In genomic region chr14:19705649-19706048, GRCm38 (mm10) we compare ENCODE assay signal across 8 mouse cellular contexts. TPM values are rescaled to one million over a fixed set of nuclear protein-coding genes. Genes with fewer than 3 reads are reported as not detected.
DNase-seq lines count a peak whose midpoint lies in the region; ATAC-seq and TF ChIP-seq lines count a peak whose summit lies in the region.

No protein-coding gene starts in this region.

- no peak for TF ChIP-seq POLR2A in embryonic fibroblast, embryonic 13.5 days (IDR thresholded peaks at IDR 0.05; ENCODE audit: low read depth, low read length)

- WGBS in heart, embryonic 13.5 days = 6% methylated on average over 16 of the region's 16 CpGs
- WGBS in kidney, postnatal 0 days = 10% methylated on average over 16 of the region's 16 CpGs
- WGBS in liver, embryonic 12.5 days (ENCODE audit: insufficient replicate concordance) = 7% methylated on average over 16 of the region's 16 CpGs
- 13% methylated on average over 16 of the region's 16 CpGs for WGBS in stomach, embryonic 14.5 days

- DNase-seq in 3134 (ENCODE audit: extremely low read depth, insufficient read length, low spot score) = peak; percentile 5
- DNase-seq in adrenal gland, postnatal 10 days = peak; percentile 85
- DNase-seq in kidney, postnatal 0 days (ENCODE audit: low spot score) = peak; percentile 81
- peak; percentile 83 for DNase-seq in neural tube, embryonic 10.5 days (ENCODE audit: extremely low spot score, low spot score)

- ATAC-seq in heart, embryonic 13.5 days (ENCODE audit: extremely low read depth, insufficient number of reproducible peaks, low FRiP score, low TSS enrichment) = peak; percentile 42; the same call in 1 of the 2 replicates
- peak; percentile 77; the same call in 1 of the 2 replicates for ATAC-seq in kidney, postnatal 0 days (replicated peaks; ENCODE audit: low FRiP score, low read depth)
- no peak for ATAC-seq in liver, embryonic 12.5 days
- ATAC-seq in stomach, embryonic 14.5 days (ENCODE audit: insufficient number of reproducible peaks, insufficient read depth, low FRiP score, low read depth) = peak; percentile 65; the same call in 1 of the 2 replicates

- H3K27ac ChIP-seq in embryonic fibroblast, embryonic 13.5 days (ENCODE audit: insufficient read depth, low read length) = no peak overlapping the region
- H3K27ac ChIP-seq in heart, embryonic 13.5 days (replicated peaks) = no peak overlapping the region
- no peak overlapping the region for H3K27ac ChIP-seq in kidney, postnatal 0 days
- H3K27ac ChIP-seq in liver, embryonic 12.5 days = no peak overlapping the region
- no peak overlapping the region for H3K27ac ChIP-seq in stomach, embryonic 14.5 days (ENCODE audit: low read length)

- no peaks in the 10 kb centered on the region for H3K36me3 ChIP-seq in heart, embryonic 13.5 days
- no peaks in the 10 kb centered on the region for H3K36me3 ChIP-seq in kidney, postnatal 0 days (ENCODE audit: insufficient read depth, low read length)
- no peaks in the 10 kb centered on the region for H3K36me3 ChIP-seq in liver, embryonic 12.5 days
- no peaks in the 10 kb centered on the region for H3K36me3 ChIP-seq in stomach, embryonic 14.5 days (ENCODE audit: control insufficient read depth, insufficient read depth, low read length)

- H3K4me3 ChIP-seq in embryonic fibroblast, embryonic 13.5 days (ENCODE audit: insufficient read depth, low read length) = no peak overlapping the region
- no peak overlapping the region for H3K4me3 ChIP-seq in heart, embryonic 13.5 days
- no peak overlapping the region for H3K4me3 ChIP-seq in kidney, postnatal 0 days (replicated peaks; ENCODE audit: low read depth, low read length)
- H3K4me3 ChIP-seq in liver, embryonic 12.5 days = no peak overlapping the region
- no peak overlapping the region for H3K4me3 ChIP-seq in stomach, embryonic 14.5 days (ENCODE audit: low read depth, low read length)

- no peak overlapping the region for H3K9ac ChIP-seq in heart, embryonic 13.5 days
- H3K9ac ChIP-seq in kidney, postnatal 0 days (ENCODE audit: low read depth, low read length) = no peak overlapping the region
- no peak overlapping the region for H3K9ac ChIP-seq in liver, embryonic 12.5 days
- H3K9ac ChIP-seq in stomach, embryonic 14.5 days (replicated peaks; ENCODE audit: low read depth, low read length) = no peak overlapping the region

- H3K9me3 ChIP-seq in heart, embryonic 13.5 days = no peaks in the 10 kb centered on the region
- no peaks in the 10 kb centered on the region for H3K9me3 ChIP-seq in kidney, postnatal 0 days (replicated peaks; ENCODE audit: low read length)
- no peaks in the 10 kb centered on the region for H3K9me3 ChIP-seq in liver, embryonic 12.5 days (replicated peaks)
- no peaks in the 10 kb centered on the region for H3K9me3 ChIP-seq in stomach, embryonic 14.5 days (ENCODE audit: control insufficient read depth, low read depth, low read length)

- peak; percentile 71; the same call in 1 of the 2 replicates for TF ChIP-seq CTCF in embryonic fibroblast, embryonic 13.5 days (IDR thresholded peaks at IDR 0.05; ENCODE audit: borderline replicate concordance, insufficient read depth, low read length)
- TF ChIP-seq CTCF in kidney, postnatal 0 days (IDR thresholded peaks at IDR 0.05; ENCODE audit: low read depth) = peak; percentile 86

- H3K4me1 ChIP-seq in embryonic fibroblast, embryonic 13.5 days (ENCODE audit: control insufficient read depth, insufficient read depth, low read length) = peaks cover 13% of the 10 kb centered on the region
- peaks cover 30% of the 10 kb centered on the region for H3K4me1 ChIP-seq in heart, embryonic 13.5 days
- H3K4me1 ChIP-seq in kidney, postnatal 0 days (replicated peaks; ENCODE audit: insufficient read depth, low read length) = peaks cover 23% of the 10 kb centered on the region; the same call in 1 of the 2 replicates
- peaks cover 10% of the 10 kb centered on the region; the same call in 1 of the 2 replicates for H3K4me1 ChIP-seq in liver, embryonic 12.5 days
- peaks cover 10% of the 10 kb centered on the region; the same call in 1 of the 2 replicates for H3K4me1 ChIP-seq in stomach, embryonic 14.5 days (ENCODE audit: control insufficient read depth, insufficient read depth, low read length)

- peaks cover 4% of the 10 kb centered on the region for H3K27me3 ChIP-seq in heart, embryonic 13.5 days (replicated peaks)
- no peaks in the 10 kb centered on the region for H3K27me3 ChIP-seq in kidney, postnatal 0 days (ENCODE audit: insufficient read depth, low read length)
- H3K27me3 ChIP-seq in liver, embryonic 12.5 days (replicated peaks) = 0 out of 2 replicates have a peak, but pooled peaks cover 5% of the 10 kb centered on the region
- H3K27me3 ChIP-seq in stomach, embryonic 14.5 days (ENCODE audit: control insufficient read depth, insufficient read depth, low read length) = no peaks in the 10 kb centered on the region

- H3K4me2 ChIP-seq in heart, embryonic 13.5 days = peak overlapping the region; percentile 52
- H3K4me2 ChIP-seq in kidney, postnatal 0 days (ENCODE audit: low read length) = no peak overlapping the region
- peak overlapping the region; percentile 18; the same call in 1 of the 2 replicates for H3K4me2 ChIP-seq in liver, embryonic 12.5 days
- H3K4me2 ChIP-seq in stomach, embryonic 14.5 days (replicated peaks; ENCODE audit: low read depth, low read length) = no peak overlapping the region

RNA-seq across cellular contexts. Expression of gene Nid2, which starts 45.4 kb away (rescaled TPM):
- total RNA-seq in adrenal gland, postnatal 10 days (2021) = 10 to 100 TPM; 59.7 to 74.5 TPM
- polyA plus RNA-seq in embryonic fibroblast, embryonic 13.5 days (2011; ENCODE audit: insufficient read length, low read depth, missing spikeins) = 53.3 and 93.2 TPM in 2 replicates
- polyA plus RNA-seq in heart, embryonic 13.5 days (2015; fragmentation: Nextera tagmentation; extraction: Ambion mirVana) = 124 and 138 TPM in 2 replicates
- 65.3 and 71.0 TPM in 2 replicates for polyA plus RNA-seq in kidney, postnatal 0 days (2015; fragmentation: Nextera tagmentation; extraction: Ambion mirVana)
- 24.1 and 24.2 TPM in 2 replicates for polyA plus RNA-seq in liver, embryonic 12.5 days (2016; fragmentation: Nextera tagmentation; extraction: Ambion mirVana)
- 81.2 and 90.5 TPM in 2 replicates for polyA plus RNA-seq in stomach, embryonic 14.5 days (2014; fragmentation: Nextera tagmentation; extraction: Ambion mirVana)

Comparison
In these comparisons a context has a peak if more than half of its experiments do, and no peak if none do; other contexts are left out.
1. DNase-seq: peak in every context shown above with its lines; median percentile 85 in adrenal gland, postnatal 10 days; 83 in neural tube, embryonic 10.5 days; 81 in kidney, postnatal 0 days; 5 in 3134.
2. H3K4me2 ChIP-seq: peak in heart, embryonic 13.5 days (single experiment) and liver, embryonic 12.5 days (single experiment); none in kidney, postnatal 0 days (single experiment) and stomach, embryonic 14.5 days (single experiment).